Mouse (Mus musculus) heart, embryonic 16.5 days (tissue): ENCODE data around the gene Rab1a. TPM values are rescaled to one million over a fixed set of nuclear protein-coding genes. Genes with fewer than 3 reads are reported as not detected.
"Not testable (repeated sequence)": the region's sequence is repeated elsewhere in the genome, so short reads cannot be mapped to it uniquely, and the experiment has no call there.

ENCODE experiments used
- ATAC-seq: fragments of 200-750 bp; cut with Nextera tagmentation; replicated peaks from 2 replicates; pipeline ENCODE4 v1.8.0; 2017; ENCODE audit warnings: moderate number of reproducible peaks; ENCODE audit not compliant: insufficient read depth, low FRiP score; ENCODE audit errors: extremely low read depth
- H3K27ac ChIP-seq: fragments of 300-500 bp; sonication (generic); 2 replicates; pipeline ENCODE4 v1.5.1; 2014; ENCODE audit warnings: mild to moderate bottlenecking, low read length, control low read depth, moderate library complexity
- H3K27me3 ChIP-seq: fragments of 300-500 bp; sonication (generic); 2 replicates; pipeline ENCODE4 v1.6.1; 2014; ENCODE audit warnings: low read length, mixed read lengths; ENCODE audit not compliant: control insufficient read depth, insufficient read depth
- H3K36me3 ChIP-seq: fragments of 300-500 bp; sonication (generic); 2 replicates; pipeline ENCODE4 v1.6.1; 2014; ENCODE audit not compliant: control insufficient read depth, insufficient read depth
- H3K4me1 ChIP-seq: fragments of 300-500 bp; sonication (generic); 2 replicates; pipeline ENCODE4 v1.6.1; 2014; ENCODE audit warnings: low read length, mixed read lengths; ENCODE audit not compliant: control insufficient read depth, insufficient read depth
- H3K4me2 ChIP-seq: fragments of 300-500 bp; sonication (generic); 2 replicates; pipeline ENCODE4 v1.6.1; 2014; ENCODE audit warnings: low read depth, mild to moderate bottlenecking, control low read depth, low read length
- H3K4me3 ChIP-seq: fragments of 300-500 bp; sonication (generic); 2 replicates; pipeline ENCODE4 v1.5.1; 2014; ENCODE audit warnings: mild to moderate bottlenecking, control low read depth, low read length
- H3K9ac ChIP-seq: fragments of 300-500 bp; sonication (generic); 2 replicates; pipeline ENCODE4 v1.6.1; 2014; ENCODE audit warnings: low read length, control low read depth
- H3K9me3 ChIP-seq: fragments of 300-500 bp; sonication (generic); replicated peaks from 2 replicates; pipeline ENCODE4 v1.6.1; 2016; ENCODE audit warnings: low read length; ENCODE audit not compliant: control insufficient read depth
- WGBS: fragments of 180-500 bp; shearing (Covaris S2); extraction: QIAGEN DNeasy Blood & Tissue Kit; methylation state at CpG from one replicate; pipeline ENCODE4 v1.1.7; 2014; 5-methylcytosine and 5-hydroxymethylcytosine counted together
- polyA plus RNA-seq: library from polyadenylated mRNA; unstranded; fragments of >200 nt; fragmentation: Nextera tagmentation; extraction: Ambion mirVana; gene quantifications from 2 replicates; pipeline ENCODE4 v1.2.1, GENCODE M21; 2015

Rab1a gene
- polyA plus RNA-seq, 1 experiment from 2014 or later: 228 TPM

DNA sequence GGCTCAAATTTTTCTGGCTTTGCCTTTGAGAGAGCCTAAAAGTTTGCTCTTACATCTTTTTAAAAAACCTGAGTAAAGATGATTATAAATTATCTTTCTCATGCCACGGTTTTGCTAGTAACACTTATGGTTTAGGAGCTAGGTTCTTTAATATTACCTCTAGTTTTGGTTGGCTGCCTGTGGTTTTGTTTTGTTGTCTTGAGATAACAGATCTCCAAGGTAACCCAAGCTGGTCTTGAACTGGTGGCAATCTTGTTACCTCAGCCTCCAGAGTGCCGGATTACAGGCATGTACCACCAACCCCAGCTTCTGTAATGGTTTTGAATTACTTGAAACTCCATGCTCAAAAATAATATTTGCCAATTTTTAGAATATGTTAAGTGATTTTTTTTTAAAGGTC, 10.6 kb downstream of the Rab1a start:
- no peak overlapping the region for H3K9ac ChIP-seq
- no peaks in the 10 kb centered on the region for H3K9me3 ChIP-seq
- H3K4me3 ChIP-seq: no peak overlapping the region
- H3K27me3 ChIP-seq: no peaks in the 10 kb centered on the region
- no peak overlapping the region for H3K27ac ChIP-seq
- H3K4me1 ChIP-seq: peaks cover 30% of the 10 kb centered on the region
- H3K4me2 ChIP-seq: no peak overlapping the region
- no peak for ATAC-seq
- WGBS: 63% methylated on average over 2 of the region's 2 CpGs
- H3K36me3 ChIP-seq: peaks cover 9% of the 10 kb centered on the region

DNA sequence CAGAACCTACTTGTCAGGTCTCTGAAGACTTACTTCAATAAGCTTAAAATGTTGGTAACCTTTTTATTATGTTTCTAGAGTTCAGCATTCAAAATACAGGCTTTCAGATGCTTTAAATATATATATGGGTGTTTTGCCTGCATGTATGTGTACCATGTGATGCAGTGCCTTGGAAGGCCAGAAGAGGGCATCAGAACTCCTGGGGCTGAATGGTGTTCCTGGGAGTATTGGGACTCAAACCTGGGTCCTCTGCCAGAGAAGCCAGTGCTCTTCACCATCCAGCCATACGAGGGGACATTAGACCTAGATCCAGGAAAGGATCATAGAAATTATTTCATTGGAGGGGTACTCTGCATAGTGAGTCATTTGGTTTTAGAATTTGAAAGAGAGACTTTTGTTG, 13.5 kb downstream of the Rab1a start:
- Histone ChIP-seq H3K36me3 (peaks cover 24% of the 10 kb centered on the region), H3K27ac (no peak overlapping the region), H3K4me2 (no peak overlapping the region), H3K9ac (no peak overlapping the region), H3K27me3 (no peaks in the 10 kb centered on the region), H3K4me1 (peaks cover 21% of the 10 kb centered on the region), H3K9me3 (no peaks in the 10 kb centered on the region), H3K4me3 (no peak overlapping the region)
- no peak for ATAC-seq
- 100% methylated on average over 1 of the region's 1 CpGs for WGBS

DNA sequence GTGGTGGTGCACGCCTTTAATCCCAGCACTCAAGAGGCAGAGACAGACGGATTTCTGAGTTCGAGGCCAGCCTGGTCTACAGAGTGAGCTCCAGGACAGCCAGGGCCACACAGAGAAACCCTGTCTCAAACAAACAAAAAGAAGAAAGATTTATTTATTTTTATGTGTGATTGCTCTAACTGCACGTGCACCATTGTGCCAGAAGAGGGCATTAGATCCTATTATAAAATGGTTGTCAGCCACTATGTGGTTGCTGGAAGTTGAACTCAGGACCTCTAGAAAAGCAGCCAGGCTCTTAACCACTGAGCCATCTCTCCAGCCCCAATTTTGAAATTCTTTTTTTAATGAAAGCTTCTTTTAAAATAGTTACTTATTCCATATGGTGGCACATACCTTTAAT, 15.2 kb downstream of the Rab1a start:
- no peaks in the 10 kb centered on the region for H3K27me3 ChIP-seq
- H3K27ac ChIP-seq: no peak overlapping the region
- H3K4me3 ChIP-seq: no peak overlapping the region
- H3K4me1 ChIP-seq: peaks cover 9% of the 10 kb centered on the region; the same call in 1 of the 2 replicates
- peaks cover 29% of the 10 kb centered on the region for H3K36me3 ChIP-seq
- no peak for ATAC-seq
- no peak overlapping the region for H3K9ac ChIP-seq
- H3K4me2 ChIP-seq: no peak overlapping the region
- no peaks in the 10 kb centered on the region for H3K9me3 ChIP-seq
- WGBS: 90% methylated on average over 4 of the region's 4 CpGs

- no peak for ATAC-seq
- Histone ChIP-seq H3K9me3 (no peaks in the 10 kb centered on the region), H3K27ac (no peak overlapping the region), H3K9ac (no peak overlapping the region), H3K4me2 (no peak overlapping the region), H3K27me3 (no peaks in the 10 kb centered on the region), H3K36me3 (peaks cover 29% of the 10 kb centered on the region), H3K4me3 (no peak overlapping the region), H3K4me1 (peaks cover 7% of the 10 kb centered on the region; the same call in 1 of the 2 replicates)
- WGBS: 100% methylated on average over 1 of the region's 1 CpGs
Measured at GRCm38 (mm10) chr11:20217227-20217626, 16.0 kb downstream of the Rab1a start.

DNA sequence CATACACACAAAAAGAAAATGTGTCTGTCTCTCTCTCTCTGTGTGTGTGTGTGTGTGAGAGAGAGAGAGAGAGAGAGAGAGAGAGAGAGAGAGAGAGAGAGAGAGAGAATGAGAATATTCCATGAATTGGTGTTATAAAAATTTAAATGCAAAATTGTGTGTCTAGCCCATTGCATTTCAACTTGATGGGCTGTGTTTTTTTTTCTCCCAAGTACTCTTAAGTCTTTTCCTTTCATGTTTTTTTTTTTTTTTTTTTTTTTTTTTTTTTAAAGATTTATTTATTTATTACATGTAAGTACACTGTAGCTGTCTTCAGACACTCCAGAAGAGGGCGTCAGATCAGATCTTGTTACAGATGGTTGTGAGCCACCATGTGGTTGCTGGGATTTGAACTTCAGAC, 20.4 kb downstream of the Rab1a start:
- H3K27me3 ChIP-seq, H3K9ac ChIP-seq, H3K27ac ChIP-seq, H3K9me3 ChIP-seq, H3K4me1 ChIP-seq, H3K4me3 ChIP-seq, H3K4me2 ChIP-seq, ATAC-seq: not testable (repeated sequence)
- 80% methylated on average over 1 of the region's 1 CpGs for WGBS
- peaks cover 49% of the 10 kb centered on the region for H3K36me3 ChIP-seq

DNA sequence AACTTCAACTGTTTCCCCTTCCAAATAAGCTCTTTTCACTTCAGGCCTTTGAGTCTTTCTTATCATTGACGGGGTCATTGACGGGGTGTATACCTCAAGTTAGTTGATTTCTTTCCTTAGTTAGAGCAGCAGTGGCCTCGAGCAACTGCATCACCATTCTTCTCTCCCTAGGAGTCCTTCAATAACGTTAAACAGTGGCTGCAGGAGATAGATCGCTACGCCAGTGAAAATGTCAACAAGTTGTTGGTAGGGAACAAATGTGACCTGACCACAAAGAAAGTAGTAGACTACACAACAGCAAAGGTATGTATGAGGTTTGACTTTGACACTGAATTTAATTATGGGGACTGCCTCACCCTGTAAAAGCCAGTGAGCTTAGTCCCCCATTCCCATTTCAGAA, 23.0 kb downstream of the Rab1a start:
- Histone ChIP-seq H3K27ac (no peak overlapping the region), H3K9me3 (no peaks in the 10 kb centered on the region), H3K4me1 (no peaks in the 10 kb centered on the region), H3K9ac (no peak overlapping the region), H3K36me3 (peaks cover 50% of the 10 kb centered on the region), H3K4me3 (no peak overlapping the region), H3K4me2 (no peak overlapping the region), H3K27me3 (no peaks in the 10 kb centered on the region)
- no peak for ATAC-seq
- WGBS: 71% methylated on average over 6 of the region's 6 CpGs

- Histone ChIP-seq H3K27me3 (no peaks in the 10 kb centered on the region), H3K4me3 (no peak overlapping the region), H3K36me3 (peaks cover 57% of the 10 kb centered on the region), H3K27ac (no peak overlapping the region), H3K4me2 (no peak overlapping the region), H3K9ac (no peak overlapping the region), H3K9me3 (no peaks in the 10 kb centered on the region), H3K4me1 (peaks cover 7% of the 10 kb centered on the region; the same call in 1 of the 2 replicates)
- 97% methylated on average over 4 of the region's 4 CpGs for WGBS
- ATAC-seq: no peak
Measured at GRCm38 (mm10) chr11:20225938-20226337, 24.7 kb downstream of the Rab1a start.

GRCm38 (mm10) chr11:20228666-20229065, 27.4 kb downstream of the Rab1a start:
- H3K27ac ChIP-seq: no peak overlapping the region
- 66% methylated on average over 5 of the region's 5 CpGs for WGBS
- H3K4me3 ChIP-seq: no peak overlapping the region
- peaks cover 56% of the 10 kb centered on the region for H3K36me3 ChIP-seq
- no peak overlapping the region for H3K9ac ChIP-seq
- peaks cover 13% of the 10 kb centered on the region; the same call in 1 of the 2 replicates for H3K4me1 ChIP-seq
- no peak overlapping the region for H3K4me2 ChIP-seq
- ATAC-seq: no peak
- H3K27me3 ChIP-seq: no peaks in the 10 kb centered on the region
- H3K9me3 ChIP-seq: no peaks in the 10 kb centered on the region

DNA sequence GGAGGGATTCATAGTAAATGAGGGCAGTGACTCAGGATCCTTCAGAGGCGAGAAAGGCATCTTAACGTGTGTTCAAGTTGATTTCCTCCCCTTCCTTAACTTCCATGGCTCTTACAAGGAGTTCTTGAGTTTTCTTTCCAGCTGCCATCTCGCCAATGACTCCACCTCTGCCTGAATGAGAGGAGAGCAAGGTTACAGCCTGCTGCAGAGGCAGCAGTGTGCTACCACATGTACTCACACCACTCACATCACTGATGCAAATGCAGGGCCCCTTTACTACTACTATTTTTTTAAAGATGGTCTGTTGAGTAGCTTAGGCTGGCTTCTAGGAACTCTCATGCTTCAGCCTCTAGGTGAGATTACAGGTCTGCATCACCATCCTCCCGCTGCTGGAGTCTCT, 28.1 kb downstream of the Rab1a start:
- Histone ChIP-seq H3K4me3 (no peak overlapping the region), H3K27me3 (no peaks in the 10 kb centered on the region), H3K4me2 (no peak overlapping the region), H3K27ac (no peak overlapping the region), H3K36me3 (peaks cover 56% of the 10 kb centered on the region), H3K9me3 (no peaks in the 10 kb centered on the region), H3K4me1 (peaks cover 13% of the 10 kb centered on the region; the same call in 1 of the 2 replicates), H3K9ac (no peak overlapping the region)
- 70% methylated on average over 4 of the region's 4 CpGs for WGBS
- no peak for ATAC-seq
